Mouse (Mus musculus) spleen, adult 12 weeks (tissue): Measurements from ENCODE around the gene Olfr1441.

ENCODE experiments used
- DNase-seq: peaks from one replicate; pipeline ENCODE4 v3.0.0; 2022; ENCODE audit warnings: low spot score

Olfr1441 gene

DNA sequence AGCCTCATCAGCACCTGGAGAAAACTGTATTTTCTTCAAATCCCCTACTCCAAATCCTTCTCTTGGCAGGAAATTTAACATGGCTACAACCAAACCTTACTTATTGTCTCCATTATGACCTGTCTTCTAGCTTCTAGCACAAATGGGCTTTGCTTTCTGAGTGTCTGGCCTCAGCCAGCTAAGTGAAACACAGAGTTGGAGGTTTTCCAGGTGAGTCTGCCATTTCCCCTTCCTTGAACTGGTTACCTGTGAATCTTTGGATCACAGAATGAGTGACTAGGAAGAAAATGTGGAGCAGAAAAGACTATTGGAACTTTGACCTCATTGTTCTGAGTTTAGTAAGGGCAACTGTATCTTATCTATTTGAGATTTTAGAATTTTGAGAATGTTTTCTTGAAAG, at the start of gene Olfr1441:
Gene Olfr1441 (plus strand): TSS at position 73 of the 400 bp plus-strand sequence.
- DNase-seq: no peak

DNA sequence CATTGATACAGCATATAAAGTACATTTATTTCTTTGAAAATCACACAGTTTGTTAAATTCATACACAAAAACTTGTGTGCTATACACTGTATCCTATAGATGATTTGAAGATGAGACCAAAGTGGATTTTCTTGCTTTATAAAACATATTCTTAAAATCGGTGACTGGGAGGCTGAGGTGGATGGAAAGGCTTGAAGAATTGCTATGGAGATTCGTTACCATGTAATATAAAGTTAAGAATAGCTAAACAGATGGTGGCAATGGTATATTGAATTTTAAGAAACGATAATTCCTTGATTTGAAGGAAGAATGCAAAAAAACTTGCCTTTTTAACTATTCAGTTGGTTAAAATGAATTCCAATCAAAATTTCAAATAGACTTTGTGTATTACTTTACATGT, 44.2 kb upstream of the Olfr1441 start:
- DNase-seq: no peak

DNA sequence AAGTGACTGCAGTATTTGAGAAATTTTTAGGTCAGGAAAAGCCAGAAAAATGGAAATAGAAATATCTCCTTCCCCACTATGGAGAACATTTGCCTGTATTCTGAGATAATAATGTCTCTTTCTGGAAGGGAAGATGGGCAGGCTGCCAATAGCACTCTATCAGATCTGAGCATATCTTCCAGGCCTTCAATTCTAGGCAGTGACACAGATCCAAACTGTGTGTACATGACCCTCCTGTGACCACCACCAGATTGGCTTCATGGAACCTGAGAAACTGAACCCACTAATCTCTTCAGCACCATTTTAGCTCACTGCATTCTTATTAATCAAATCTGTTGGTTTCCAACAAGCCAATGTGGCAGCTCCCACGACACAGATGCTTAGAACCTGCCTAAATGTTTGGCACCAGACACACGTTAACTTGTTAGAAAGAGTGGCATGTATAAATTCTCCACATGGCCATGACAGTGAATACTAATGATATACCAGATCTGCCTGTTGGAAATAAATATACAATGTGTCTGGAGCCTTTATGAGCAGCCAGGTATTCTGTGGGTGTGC, 42.7 kb upstream of the Olfr1441 start:
- DNase-seq: no peak

DNA sequence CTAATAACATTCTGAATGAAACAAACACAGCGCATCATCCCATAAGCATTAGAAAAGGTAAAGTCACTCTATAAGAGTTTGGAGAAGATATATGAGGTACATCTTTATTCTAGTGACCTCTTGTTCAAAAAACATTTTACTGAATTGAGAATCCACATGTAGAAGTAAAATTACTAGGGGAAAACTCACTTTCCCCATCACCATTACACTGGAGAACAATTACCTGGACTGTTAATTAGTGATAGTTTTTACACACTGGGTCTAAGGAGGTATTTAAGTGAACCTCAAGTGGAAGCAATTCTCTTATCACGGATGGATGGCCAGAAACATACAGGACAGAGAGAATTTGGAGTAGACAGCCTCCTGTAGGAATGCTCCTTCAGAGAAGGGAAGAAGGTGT, 30.3 kb upstream of the Olfr1441 start, which contains the start of gene Olfr1440:
Gene Olfr1440 (plus strand): TSS at position 301 of the 400 bp plus-strand sequence.
- no peak for DNase-seq

DNA sequence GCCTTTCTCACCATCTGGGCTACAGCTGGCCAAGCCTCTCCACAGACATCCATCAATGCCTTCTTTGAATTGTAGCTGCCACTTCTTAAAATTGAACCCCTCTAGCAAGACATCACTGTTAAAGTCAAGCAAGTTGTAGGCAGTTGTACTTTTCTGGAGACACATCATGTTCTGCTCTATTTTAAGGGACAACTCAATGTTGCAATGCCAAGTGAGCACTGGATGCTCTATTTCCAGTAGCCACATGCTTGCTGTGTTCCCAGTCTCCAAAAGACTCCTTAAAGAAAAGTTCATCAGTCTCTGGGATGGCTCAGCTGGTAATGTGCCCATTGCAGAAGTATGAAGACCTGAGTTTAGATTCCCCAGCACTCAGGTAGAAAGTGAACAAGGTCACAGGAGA, 3.5 kb upstream of the Olfr1441 start:
- no peak for DNase-seq

DNA sequence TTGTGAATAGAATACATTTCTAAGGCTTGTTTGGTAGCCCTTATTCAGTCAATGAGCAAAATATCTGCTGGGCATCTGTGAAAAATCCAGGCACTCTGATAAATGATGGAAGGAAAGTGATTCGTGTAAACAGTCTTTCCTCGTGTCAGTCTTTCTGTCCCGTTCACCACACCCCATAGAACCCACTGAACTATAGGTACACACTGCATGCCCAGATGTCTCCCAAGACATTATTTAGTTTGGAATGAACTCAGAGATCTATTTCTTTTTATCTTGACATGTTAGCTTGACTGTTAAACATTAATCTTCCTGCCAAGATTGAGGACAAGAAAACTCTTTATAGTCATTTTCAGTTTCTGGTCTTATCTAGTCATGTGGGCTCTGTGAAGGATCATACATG, 1.1 kb downstream of the Olfr1441 start:
- DNase-seq: no peak

DNA sequence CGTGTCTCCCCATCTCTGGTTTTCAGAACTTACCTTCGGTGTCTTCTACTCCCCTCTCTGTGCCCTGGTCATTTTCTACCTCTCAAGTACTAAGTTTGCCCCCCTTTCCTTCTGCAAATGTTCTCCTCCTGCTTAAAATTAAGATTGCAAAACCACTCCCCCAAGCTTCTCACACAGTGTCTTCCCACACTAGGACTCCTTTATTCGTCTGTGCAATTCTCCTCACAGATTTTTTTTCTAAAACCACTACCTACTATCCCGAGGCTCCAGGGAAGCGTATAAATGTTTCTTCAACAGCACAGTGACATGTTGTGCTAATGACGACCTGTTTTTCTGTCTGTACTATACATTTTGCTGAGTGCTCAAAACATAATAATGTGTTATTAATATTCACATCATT, 3.3 kb downstream of the Olfr1441 start:
- no peak for DNase-seq

DNA sequence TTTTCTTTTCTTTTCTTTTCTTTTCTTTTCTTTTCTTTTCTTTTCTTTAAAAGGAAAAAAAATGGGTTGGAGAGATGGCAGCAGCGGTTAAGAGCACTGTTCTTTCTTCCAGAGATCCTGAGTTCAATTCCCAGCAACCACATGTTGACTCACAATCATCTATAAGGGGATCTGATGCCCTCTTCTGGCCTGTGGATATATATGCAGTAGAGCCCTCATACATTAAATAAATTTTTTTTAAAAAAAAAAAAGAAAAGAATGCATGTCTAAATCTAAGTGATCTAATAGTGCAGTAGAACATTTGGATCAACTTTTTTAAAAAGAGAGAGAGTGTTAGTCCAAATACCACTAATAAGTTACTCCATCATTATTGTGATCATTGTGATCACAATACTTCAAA, 4.4 kb downstream of the Olfr1441 start:
- DNase-seq: no peak

DNA sequence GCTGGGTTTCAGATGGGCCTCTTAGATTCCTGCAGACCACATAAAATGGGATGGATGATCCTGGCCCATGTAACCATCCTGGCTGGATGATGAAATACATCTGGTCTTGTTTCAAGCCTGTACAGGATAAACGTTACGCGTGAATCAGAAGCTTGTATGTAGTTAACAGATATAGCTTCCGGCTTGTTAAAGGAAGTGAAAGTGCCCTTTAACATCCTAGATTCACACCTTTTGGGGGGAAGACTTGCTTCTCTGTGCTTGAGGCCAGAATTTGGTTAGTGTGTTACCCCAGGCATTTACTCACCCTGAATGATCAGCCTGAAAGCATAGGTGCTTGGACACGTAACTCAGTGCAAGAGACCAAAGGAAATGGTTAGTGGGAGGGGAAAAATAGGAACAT, 9.9 kb downstream of the Olfr1441 start:
- no peak for DNase-seq

DNA sequence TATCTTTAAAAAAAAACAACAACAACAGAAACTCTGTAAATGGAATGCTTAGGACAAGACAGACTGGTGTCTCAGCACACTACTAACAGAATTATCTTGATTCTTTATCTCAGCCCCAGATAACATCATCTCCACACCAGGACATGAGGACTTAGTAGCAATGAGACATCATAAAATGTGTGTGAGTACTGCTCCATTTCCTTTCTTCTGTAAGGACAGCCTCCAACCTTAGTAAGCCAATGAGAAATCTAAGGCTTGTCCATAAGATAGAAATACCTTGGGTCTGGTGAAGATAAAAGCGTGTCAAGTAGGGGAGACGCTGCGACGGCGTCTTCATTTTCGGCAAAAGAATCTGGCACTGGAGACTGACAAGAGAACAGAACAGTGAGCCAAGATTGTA, 10.4 kb downstream of the Olfr1441 start, which contains the start of gene Pfpl:
Gene Pfpl (plus strand): TSS at position 301 of the 400 bp plus-strand sequence.
- DNase-seq: no peak

DNA sequence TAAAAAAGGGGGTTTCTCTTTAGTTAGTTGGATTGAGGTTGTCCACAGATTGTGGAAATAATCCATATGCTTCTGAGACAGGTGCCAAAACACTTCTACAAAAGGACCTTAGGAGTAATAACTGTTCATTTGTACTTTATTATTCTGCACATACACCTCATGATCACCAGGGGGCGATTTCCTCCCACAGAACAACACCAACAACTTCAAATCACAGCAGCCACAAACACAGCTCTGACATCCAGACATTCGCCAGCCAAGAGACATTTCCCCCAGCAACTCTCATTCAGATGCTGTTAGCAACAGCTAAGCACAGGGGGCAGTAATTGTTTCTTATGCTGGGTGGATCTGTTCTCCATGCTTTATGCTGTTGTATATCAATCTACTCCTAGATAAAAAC, 15.8 kb downstream of the Olfr1441 start:
- no peak for DNase-seq

DNA sequence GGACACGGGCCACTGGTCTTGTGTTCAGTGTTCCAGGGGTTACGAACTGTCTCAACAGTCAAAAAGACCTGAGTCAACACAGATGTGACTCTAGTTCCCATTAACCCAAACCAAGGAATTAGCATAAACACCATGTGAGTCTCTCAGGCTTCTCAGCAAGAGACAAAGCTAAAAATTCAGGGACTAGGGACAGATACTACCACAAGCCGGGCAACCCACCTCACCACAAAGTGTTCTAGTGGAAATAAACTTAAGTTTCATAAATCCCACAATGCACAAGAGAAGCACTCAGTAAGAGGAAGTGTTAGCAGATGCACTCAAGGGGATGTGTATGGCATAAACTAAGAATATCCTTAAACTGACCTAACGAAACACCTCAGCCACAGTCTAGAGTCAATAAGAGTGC, 17.8 kb downstream of the Olfr1441 start:
- no peak for DNase-seq

DNA sequence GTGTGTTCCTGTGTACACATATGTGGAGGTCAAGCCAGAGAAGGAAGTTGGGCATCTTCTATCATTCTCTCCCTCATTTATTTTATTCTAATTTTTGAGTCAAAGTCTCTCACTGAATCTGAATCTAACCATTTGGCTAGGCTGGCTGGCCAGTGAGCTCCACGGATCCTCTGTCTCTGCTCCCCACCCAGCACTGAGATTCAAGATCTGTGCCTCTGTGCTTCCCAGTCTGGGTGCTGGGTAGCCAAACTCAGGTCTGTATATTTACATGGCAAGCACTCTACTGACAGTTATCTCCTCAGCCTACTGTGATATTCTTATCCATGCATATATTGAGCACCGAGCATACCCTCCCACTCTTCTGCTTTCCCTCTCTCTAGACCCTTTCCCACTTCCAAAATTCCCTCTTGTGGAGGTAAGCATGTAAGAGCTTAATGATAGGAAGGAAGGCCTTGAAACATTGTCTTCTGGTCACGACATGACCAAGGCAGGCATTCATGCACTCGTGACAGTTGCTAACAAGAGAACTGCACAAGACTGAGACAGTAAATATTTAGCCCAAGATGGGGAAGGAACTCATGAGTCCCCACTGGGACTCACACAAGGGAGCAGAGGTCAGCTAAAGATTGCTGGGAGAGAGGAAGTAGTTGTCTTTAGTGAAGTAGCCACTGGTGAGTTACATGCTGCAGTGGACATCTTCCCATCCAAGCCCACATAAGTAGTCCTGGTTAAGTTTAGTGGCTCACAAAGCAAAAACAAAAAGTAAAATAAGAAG, 18.7 kb downstream of the Olfr1441 start:
- no peak for DNase-seq

DNA sequence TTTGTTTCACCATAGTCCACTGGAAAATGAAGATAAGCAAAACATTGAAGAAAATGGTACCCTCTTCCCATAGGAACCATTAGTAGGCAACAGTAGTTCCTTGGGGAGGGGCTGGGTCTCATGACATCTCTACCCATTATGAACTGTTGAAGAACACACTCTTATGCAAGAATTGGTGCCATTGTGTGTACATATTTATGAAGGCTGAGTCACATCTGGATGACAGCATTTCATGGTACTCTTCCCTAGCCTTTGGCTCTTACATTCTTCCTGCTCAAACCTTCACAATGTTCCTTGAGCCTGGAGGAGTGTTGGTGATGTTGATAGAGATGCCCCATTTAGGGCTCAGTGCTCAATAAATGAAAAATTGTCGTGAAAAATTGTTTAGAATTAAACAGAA, 22.3 kb downstream of the Olfr1441 start:
- DNase-seq: no peak

DNA sequence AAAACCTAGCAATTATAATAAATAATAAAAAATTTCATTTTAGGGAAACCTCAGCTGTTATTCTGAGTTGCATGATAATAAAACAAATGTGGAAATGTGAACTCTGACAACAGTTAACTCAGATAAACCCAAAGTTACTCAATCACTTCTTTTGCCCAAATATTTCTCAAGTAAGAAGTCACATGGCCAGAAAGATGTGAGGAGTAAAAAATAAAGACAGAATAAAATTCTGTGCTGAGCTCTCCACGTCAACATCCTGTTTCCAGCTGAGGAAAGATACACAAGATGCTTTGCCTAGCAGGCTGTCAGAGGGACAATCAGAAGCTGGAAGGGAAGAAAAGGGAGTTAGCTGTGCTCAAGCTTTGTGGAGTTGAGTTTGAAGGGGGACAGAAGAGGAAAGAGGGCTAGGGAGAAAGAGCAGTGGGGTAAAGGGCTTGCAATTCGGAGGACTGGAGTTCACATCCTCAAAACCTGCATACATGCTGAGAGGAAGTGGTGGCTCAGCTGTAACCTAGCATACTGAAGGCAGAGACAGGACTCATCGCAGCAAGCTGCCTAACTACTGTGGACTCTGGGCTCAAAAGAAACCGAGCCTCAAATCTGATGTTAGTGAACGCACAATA, 23.0 kb downstream of the Olfr1441 start:
- DNase-seq: no peak

DNA sequence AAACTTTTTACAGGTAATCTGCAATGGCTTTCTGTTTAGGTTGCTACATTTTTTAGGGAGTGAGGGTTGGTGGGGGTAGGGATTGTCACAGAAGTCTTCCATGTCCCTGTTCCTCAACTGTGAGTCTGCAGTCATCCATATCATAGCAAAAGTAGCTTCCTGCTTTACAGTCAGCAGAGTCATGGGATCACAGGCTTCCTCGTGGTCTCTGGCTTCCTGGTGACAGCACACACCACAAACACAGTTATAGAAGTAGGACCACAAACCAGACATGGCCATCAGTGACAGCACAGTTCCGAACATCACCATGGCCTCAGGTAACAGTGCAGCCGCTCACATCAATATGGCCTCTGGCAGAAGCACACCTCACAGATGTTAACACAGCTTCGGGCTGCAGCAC, 25.3 kb downstream of the Olfr1441 start:
- DNase-seq: no peak

DNA sequence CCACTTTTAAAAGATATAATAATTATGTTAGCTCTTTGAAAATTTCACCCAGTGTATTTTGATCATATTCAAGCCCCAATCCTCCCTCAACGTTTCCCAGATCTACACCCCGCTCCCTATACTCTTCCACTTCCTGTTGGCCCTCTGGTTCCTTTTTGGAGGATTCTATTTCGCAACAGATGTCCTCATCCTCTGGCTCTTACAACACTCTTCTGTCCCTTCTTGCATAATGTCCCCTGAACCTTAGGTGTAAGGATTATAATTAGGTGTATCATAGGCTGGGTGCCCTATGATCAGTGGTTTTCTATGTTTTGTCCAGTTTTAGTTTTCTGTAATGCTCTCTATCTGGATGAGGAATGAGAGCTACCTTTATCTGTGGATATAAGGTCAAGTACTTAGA, 27.8 kb downstream of the Olfr1441 start:
- DNase-seq: no peak

DNA sequence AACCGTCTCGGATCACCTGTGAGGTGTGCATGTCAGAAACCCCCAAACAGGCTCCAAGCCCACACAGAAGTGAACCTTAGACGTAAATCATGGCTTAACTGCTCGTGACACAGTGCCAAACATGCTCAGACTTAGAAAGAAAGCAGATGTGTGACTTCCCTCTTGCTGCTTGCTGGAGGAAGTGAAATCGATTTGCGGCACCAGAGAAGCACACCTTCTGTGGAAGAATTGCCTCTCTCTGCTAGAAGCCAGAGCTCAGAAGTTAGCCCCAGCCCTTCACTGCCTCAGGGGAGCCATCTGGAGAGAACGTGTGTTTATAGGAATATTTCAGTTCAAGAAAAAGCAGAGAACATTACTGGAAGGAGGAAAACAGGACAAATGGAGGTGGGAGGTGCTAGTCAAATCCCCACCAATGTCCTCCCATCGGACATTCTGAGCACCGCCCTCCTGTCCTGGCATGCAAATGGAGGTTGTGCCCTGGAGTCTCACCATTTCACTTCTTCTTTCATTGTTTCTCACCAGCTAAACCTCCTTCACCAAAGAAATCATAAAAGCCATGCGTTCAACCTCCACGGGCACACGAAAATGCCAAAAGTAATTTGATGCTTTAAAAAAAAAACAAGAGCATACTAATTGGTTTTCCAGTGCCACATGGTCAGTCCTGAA, 40.3 kb downstream of the Olfr1441 start:
- DNase-seq: peak; percentile 44

DNA sequence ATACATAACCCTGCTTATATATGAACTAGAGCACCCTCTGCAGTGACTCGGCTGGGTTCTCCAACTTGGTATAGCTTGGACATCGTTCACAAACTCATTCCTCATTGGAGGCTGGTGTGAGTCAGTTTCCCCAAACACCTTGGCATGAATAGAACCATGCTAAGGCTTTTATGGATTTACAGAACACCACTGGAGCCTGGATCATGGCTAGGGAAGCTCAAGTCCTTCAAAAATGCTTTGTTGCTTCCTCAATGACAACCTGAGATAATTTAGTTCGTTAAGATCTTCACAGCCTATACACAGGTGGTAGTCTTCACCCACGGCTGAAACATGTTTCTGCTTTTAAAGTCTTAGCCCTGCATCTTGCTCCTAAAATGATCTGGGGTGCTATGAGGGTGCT, 42.3 kb downstream of the Olfr1441 start:
- no peak for DNase-seq

DNA sequence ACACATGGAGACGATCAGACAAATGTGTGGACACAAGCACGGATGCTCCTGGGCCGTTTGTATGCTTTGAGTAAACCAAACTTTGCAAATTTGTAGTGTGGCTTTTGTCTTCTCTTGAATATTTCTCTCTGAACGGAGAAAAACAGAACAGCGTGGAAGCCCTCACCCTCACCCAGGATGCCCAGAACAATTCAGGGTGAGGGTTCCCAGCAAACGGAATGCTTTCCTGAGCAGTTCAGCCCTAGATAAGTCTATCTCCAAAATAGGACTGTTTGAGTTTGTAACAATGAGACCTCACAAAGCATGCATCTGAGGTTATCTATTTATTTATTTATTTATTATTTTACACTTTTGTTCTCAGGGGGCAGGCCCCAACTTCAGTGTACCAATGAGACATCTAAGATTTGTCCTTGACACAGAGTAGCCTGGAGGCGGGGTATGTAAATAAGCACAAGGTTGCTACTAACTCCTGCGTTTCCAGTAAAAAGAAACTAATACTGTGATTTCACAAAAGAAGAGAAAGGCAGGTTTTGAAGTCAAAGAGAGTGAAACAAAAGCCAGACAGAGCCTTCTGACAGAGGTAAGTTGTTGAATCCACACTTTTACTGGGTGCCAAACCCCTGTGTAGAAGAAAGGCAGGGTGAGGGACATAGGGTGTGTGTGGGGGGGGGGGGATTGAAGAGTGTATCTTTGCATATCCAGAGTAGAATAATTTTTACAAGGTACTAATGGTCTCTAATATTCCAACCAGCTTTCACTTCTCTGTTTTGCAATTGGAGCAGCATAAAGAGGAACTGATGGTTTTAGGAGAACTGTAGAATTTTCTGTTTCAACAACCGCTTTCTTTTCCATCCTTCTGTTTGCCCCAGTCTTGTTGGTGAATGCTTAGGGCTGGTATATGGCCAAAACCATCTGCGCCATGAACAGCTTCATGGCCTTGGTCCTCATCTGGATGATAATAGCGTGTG, 43.3 kb downstream of the Olfr1441 start, which contains the start of gene Mpeg1:
Gene Mpeg1 (plus strand): TSS at position 498 of the 968 bp plus-strand sequence.
- DNase-seq: no peak
